In genomic region chr8:120177318-120178123, GRCm38 (mm10) we compare ENCODE assay signal across 8 mouse cellular contexts. TPM values are rescaled to one million over a fixed set of nuclear protein-coding genes. Genes with fewer than 3 reads are reported as not detected.
DNase-seq lines count a peak whose midpoint lies in the region; TF ChIP-seq lines count a peak whose summit lies in the region.

Gene Fam92b (minus strand): TSS chr8:120177466.

- intact Hi-C loops in gastrocnemius, postnatal 36 days (cut with DNase I) = loop anchor here (2.0 to 10.0 kb wide), 4 partner anchors 35 to 427 kb away; no protein-coding TSS in a partner anchor

- no peak for TF ChIP-seq CTCF in lung, adult 2 months (IDR thresholded peaks at IDR 0.05; ENCODE audit: insufficient read depth, low read length)

- WGBS in lung, adult 2 months = 8% methylated on average over 26 of the region's 26 CpGs

- DNase-seq in gastrocnemius, postnatal 10 days = peak; percentile 64
- DNase-seq in gastrocnemius, postnatal 36 days = no peak
- peak; percentile 93 for DNase-seq in ZHBTc4 (ENCODE audit: low read depth, low spot score)
- DNase-seq in frontal cortex, postnatal 10 days (ENCODE audit: low spot score in 2 of 2) = peak; percentile 72 to 75
- DNase-seq in kidney, postnatal 4 days = peak; percentile 78 to 86
- DNase-seq in lung, adult 2 months = no peak
- peak; percentile 46 for DNase-seq in ovary, postnatal 10 days (ENCODE audit: low spot score)
- DNase-seq in thymus, postnatal 25 days = peak; percentile 54

- H3K4me1 ChIP-seq in lung, adult 2 months (ENCODE audit: control insufficient read depth, insufficient read depth, low read length) = no peaks in the 10 kb centered on the region

- TF ChIP-seq POLR2A in lung, adult 2 months (IDR thresholded peaks at IDR 0.05; ENCODE audit: borderline replicate concordance, extremely low read depth, low read depth, low read length) = no peak

- no peak within 1 kb of the TSS for H3K4me3 ChIP-seq in lung, adult 2 months (replicated peaks; ENCODE audit: extremely low read depth, low read depth, low read length)

RNA-seq across cellular contexts. Expression of gene Fam92b, which starts in this region (rescaled TPM):
- total RNA-seq in gastrocnemius, postnatal 10 days (2021) = not detected
- total RNA-seq in gastrocnemius, postnatal 36 days (2021) = not detected
- polyA plus RNA-seq in lung, adult 2 months (2012; rRNA removed) = 9.0 and 10.2 TPM in 2 replicates

Comparison
In these comparisons a context has a peak if more than half of its experiments do, and no peak if none do; other contexts are left out.
1. Peak in DNase-seq in gastrocnemius, postnatal 10 days; RNA of the gene not detected or under 1 TPM.
2. DNase-seq: peak in ZHBTc4 (single experiment), frontal cortex, postnatal 10 days (2 of 2), kidney, postnatal 4 days (2 of 2), ovary, postnatal 10 days (single experiment) and thymus, postnatal 25 days (single experiment); none in gastrocnemius, postnatal 36 days (0 of 2) and lung, adult 2 months (single experiment).